Mouse (Mus musculus): ENCODE data around the gene Klhl26.
A peak's percentile ranks its signal among the peaks of the same experiment; 100 is the strongest.

Gene Klhl26

DNA sequence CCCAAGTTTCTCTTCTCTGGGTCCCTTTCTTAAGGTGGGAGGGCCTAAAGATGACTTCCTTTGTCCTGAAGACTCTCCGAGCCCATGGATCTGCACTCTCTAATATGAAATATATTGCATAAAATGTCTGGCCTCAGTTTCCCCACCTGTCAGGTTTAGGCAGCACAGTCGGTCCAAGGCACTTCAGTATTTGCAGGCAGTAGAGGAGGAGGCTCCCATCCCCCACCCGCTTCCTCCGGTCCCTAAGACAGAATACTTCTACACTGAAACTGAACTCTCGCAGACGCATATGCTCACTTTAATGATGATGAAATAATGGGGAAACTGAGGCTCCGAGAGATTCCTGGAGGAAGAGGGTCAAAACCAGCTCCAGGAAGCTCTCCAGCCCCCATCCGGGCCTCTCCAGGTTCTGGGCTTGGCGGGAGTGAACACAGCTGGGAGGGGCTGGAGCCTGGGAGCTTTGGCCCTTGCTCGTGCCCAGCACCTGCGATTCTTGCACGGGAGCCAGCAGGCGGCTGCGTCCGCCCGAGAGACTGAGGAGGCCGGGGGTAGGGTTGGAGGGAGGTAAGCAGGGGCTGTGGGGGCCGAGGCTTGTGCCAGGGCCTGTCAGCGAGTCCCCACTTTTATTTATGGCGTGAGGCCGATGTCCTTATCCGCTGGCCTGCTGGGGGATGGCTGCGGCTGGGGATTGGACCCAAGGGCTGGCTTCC is 25.2 kb upstream of the Klhl26 start:
- DNase-seq (ENCODE audit: low read depth): no peak

DNA sequence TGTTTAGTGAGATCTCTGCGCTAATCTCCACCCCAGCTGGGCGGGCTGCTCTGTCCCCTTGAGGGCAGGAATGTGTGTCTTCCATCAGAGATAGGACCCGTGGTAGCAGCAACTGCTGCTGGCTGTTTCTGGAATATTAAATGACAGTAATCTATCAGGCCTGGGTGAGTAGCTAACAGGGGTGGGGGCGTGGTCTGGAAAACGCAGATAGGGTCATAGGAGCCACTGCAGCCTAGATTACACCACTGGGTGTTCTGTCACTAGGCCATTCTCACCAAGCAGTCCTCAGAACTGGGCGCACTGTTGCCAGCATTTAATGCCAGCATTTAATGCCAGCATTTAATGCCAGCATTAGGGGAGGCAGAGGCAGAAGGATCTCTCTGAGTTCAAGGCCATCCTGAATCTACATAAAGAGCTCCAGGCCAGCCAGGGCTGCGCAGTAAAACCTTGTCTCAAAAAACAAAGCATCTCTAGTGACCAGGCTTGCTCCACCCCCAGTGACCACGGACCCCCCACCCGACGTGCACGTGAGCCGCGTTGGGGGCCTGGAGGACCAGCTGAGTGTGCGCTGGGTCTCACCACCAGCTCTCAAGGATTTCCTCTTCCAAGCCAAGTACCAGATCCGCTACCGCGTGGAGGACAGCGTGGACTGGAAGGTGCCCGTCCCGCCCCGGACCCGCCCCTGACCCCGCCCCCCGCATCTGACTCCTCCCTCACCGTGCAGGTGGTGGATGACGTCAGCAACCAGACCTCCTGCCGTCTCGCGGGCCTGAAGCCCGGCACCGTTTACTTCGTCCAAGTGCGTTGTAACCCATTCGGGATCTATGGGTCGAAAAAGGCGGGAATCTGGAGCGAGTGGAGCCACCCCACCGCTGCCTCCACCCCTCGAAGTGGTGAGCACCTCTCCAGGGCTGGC is 23.9 kb upstream of the Klhl26 start:
- DNase-seq (ENCODE audit: low read depth): peak; percentile 73

- no peak for DNase-seq (ENCODE audit: low read depth)
Observed at GRCm38 (mm10) chr8:70495771-70496062, 18.9 kb upstream of the Klhl26 start.

DNA sequence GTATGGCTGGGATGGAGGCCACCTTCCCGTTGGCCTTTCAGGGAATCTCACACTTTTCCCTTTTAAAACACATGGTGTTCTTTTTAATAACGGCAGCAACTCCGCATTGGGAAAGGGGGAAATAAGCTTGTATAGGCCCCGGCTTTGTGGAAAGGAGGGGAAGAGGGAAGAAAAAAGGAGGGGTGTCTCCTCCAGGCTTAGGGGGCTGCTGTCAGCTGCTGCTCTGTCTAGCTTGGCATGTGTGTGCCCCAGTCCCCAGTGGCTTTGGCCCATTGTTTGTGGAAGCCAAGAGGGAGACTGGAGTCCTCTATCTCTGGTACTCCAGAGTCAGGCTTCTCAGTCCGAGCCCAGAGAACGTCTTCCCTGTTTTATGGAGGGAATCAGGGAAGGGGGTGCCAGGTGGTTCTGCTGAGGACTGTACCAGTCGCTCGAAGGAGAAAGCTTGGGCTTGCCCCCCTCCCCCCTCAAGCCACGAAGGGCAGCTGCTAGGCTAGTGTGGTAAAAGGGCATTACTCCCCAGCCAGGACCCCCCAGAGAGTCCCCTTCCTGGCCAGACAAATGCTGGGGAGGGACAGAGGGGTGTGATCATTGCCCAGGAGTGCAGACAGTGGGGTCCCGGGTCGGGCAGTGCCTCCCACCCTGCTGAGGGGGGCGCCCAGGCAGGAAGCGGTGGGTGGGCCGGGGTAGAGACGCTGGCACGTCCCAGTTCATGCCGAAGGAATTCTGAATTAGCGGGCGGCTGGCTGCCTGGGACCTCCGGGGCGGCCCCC is 18.4 kb upstream of the Klhl26 start:
- no peak for DNase-seq (ENCODE audit: low read depth)

GRCm38 (mm10) chr8:70494416-70494945 is 17.7 kb upstream of the Klhl26 start:
- DNase-seq (ENCODE audit: low read depth): no peak

- no peak for DNase-seq (ENCODE audit: low read depth)
Observed at GRCm38 (mm10) chr8:70493692-70494415, 17.1 kb upstream of the Klhl26 start.

- no peak for DNase-seq (ENCODE audit: low read depth)
Observed at GRCm38 (mm10) chr8:70492664-70493640, 16.2 kb upstream of the Klhl26 start, which contains the start of gene Crlf1. Gene Crlf1 (plus strand): TSS chr8:70493158.

DNA sequence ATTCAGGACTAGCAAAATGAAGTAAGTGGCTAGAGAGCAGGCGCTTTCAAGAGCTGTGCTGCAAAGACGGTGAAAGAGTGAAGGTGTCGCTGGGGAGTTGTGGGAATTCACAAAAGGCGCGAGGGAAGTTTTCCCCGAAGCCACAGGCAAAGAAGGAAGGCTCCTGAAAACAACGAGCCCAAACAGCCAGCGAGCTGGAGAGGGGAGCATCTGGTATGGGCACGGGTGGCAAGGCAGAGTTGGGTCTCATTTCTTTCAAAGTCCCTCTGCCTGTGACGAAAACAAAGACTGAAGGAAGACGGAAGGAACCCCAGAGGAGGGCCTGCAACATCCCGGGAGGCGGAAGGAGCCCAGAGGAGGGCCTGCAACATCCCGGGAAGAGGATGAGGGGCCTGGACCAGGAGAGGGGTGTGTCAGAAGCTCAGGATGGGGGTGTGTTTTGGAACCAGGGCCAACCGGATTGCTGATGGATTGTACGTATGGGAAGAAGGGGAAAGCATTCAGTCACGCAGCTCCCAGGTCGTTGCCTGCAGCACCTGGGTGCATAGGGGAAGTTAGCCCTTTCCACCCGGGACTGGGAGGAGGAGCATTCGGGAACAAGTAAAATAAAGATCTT is 14.2 kb upstream of the Klhl26 start:
- DNase-seq (ENCODE audit: low read depth): no peak

GRCm38 (mm10) chr8:70490061-70490879 is 13.5 kb upstream of the Klhl26 start:
- DNase-seq (ENCODE audit: low read depth): no peak

DNA sequence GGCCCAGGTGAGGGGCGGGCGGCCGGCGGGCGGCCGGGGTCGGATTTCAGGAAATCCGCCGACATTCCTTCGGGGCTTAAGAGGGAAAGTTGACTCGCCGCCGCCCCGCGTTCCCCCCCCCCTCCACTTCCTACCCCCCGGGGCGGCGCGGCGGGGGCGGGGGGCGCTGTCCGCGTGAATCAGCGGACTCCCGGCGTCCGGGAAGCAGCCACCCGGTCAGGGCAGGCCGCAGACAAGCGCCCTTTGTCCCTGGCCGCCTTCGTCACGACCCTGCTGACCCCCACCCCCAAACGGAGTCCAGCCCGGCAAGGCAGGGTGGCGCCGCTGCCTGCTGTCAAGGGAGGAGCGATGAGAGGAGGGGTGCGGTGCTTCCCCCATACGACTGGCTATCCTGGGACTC is 12.8 kb upstream of the Klhl26 start:
- DNase-seq (ENCODE audit: low read depth): no peak

- DNase-seq (ENCODE audit: low read depth): peak; percentile 39
Observed at GRCm38 (mm10) chr8:70488931-70489470, 12.2 kb upstream of the Klhl26 start.

DNA sequence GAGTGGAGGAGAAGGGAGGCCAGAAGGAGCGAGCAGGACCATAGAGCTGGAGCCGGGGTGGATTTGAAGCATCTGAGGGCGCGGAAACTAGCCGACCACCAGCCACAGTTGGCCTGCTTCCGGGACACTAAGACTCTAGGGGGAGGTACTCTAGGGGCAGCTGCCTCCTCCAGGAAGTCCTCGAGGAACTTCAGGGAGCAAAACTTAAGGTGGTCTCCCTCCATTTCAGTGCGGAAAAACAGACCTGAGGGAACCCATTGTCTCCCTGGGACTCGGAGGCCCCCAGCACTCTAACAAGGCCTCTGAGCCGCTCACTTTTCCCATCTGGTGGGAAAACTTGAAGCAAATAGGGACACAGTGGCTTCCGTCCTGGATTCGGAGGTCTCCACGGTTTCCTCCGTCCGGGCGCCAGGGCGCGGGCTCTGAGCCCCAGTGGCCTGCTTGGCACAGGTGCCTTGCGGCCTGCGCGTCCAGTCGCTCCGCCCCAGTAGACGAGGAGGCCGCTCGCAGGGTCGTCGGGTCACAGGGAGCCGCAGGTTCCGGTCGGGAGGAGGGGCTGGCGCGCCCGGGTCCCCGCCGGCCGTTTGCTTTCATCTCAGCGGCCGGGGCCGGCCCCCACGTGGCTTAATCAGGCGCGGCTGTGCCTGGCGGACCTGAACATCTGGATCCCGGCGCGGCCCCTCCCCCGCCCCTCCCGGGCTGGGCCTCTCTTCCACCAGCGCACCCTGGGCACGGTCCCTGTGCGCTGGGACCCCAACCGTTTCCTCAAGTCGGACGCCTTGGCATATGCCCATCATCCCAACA is 11.4 kb upstream of the Klhl26 start:
- peak; percentile 37 for DNase-seq (ENCODE audit: low read depth)

DNA sequence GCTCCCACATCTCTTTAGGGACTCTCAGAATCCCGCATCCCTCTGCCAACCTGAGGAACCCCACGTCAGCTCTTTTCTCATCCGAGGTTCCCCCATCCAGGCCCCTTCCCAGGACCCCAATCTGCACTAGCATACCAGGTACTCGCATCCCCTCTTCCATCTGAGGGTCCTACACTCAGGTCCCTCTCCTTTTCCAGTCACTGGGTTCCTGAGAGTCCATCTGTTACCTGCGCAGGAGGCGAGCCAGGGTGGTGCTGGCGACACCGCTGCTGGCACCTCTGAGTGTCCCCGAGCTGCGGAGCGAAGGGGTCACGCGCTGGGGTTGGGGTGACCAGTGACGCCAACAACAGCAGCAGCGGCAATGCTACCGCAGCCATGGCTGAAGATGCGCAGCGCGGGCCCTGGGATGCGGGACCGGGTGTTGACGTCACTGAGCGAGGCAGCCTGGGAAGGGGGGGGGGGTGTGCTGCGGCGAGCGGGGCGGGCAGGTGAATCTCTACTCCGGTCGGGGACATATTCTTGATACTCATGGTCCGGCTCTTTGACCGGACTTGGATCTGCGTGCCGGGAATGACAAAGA is 10.3 kb upstream of the Klhl26 start, which contains the start of gene Tmem59l:
Gene Tmem59l, minus strand, starts transcription at position 418 of the 580 bp plus-strand sequence.
- DNase-seq (ENCODE audit: low read depth): peak; percentile 10

DNA sequence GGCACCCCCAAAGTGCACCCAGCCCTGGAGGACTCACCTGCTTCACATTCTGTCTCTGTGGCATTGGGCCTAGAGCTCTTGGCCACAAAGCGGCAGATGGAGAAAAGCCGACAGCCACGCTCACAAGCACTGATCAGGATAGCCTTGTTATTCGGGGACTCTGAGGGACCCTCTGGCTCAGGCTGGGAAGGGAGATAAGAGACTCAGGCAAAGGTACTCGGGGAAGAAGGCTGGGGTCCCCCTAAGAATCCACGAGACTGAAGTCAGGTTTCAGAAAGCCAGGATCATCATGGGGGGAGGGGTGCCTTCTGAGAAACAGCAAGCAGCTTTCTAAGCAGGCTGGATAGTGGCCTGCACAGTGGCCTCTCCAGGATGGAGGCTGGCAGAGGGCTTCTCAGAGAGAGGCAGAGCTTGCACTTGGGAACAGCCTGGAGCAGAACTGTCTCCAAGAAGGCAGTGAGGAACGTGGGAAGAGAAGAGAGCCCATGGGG is 9.5 kb upstream of the Klhl26 start:
- no peak for DNase-seq (ENCODE audit: low read depth)

- no peak for DNase-seq (ENCODE audit: low read depth)
Observed at GRCm38 (mm10) chr8:70482943-70483342, 6.2 kb upstream of the Klhl26 start.

GRCm38 (mm10) chr8:70481908-70482307 is 5.1 kb upstream of the Klhl26 start:
- DNase-seq (ENCODE audit: low read depth): no peak

DNA sequence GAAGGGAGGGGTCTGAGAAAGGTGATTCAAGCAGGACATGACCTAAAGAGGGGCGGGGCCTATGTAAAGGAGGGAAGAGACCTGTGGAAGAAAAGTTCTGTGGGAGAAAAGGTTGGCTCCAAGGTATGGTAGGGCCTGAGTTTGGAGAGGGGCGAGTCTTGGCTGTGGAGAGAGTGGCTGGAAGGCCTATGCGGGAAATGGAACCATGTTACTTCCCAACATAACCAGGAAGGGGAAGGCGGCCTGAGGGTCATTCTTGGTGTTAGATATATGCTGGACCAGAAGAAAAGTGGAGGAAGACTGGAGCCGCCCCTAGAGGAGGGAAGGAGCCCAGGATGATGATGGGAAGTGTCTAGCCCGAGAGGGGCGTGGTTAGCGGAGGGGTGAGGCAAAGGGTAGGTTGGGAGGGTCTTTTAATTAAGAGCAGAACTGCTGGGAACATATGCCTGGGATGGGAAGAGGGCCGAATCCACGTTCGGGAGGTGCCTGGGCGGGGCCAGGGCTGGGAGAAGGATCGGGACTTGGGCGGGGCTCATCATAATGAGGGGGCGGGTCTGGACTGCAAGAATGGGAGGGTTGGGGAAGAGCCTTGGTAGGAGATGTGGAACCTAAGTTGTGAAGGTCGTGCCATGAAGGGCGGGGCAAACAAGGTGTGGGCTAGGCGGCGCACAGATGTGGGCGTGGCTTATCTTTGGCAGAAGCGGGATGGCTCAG is 658 bp upstream of the Klhl26 start:
- peak; percentile 50 for DNase-seq (ENCODE audit: low read depth)
